Mouse (Mus musculus): Measurements from ENCODE around the gene Olfr1138.

Olfr1138 gene

DNA sequence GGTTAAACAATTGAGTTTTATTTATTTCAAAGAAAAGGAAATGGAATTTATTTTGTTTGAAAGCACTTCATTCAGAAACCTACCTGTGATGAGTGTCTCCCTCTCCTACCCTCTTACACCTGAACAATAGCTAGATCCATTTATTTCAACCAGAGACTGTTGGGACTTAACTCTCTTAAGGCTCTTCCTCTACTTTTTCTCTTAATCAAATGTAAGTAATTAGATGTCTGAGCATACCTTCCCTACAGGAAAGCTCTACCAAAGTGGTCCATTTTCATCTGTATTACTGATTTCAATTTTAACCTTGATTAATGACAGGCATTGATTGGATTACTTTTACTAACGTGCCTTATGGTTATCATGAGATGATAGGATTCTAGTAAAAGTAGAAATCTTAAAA lies at the start of gene Olfr1138:
TSS of gene Olfr1138 (minus strand) at position 101 of the 400 bp plus-strand sequence.
- DNase-seq (ENCODE audit: low read depth in 2 of 2, low spot score in 2 of 2): no peak

DNA sequence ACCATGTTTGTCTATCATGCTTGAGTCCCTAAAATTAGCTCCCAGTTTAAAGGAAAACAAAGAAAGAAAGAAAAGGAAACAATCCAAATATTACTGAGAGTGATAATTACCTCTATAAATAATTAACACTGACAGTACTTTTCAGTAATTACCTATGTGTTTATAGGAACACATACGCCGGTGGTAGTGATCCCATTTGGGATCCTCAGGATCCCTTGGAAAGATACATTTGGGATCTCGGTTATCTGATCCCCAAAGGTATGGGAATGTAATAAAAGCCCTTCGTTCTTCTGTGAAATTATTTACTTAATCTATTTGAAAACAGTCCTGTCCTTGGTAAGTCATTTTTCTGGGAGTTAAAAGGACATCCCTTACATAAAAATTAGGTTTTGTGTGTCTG lies 39.4 kb upstream of the Olfr1138 start, which contains the start of gene Olfr152:
TSS of gene Olfr152 (plus strand) at position 301 of the 400 bp plus-strand sequence.
- no peak for DNase-seq (ENCODE audit: low read depth in 2 of 2, low spot score in 2 of 2)

DNA sequence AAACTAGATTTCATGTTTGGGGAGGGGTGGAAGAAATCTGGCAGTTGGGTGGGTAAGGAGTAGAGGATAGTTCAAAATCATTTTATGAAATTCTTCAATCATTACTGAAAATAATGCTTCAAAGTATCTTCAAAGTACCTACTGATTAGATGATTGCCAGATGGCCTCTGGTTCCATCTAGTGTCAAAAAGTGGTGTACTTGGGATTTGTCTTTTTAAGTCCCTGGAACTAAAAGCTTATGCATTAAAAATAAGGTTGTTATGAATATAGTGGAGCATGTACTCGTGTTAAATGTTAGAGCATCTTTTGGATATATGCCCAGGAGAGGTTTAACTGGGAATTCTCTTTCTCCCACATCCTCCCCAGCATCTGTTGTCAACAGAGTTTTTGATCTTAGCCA lies 36.4 kb upstream of the Olfr1138 start:
- no peak for DNase-seq (ENCODE audit: low read depth in 2 of 2, low spot score in 2 of 2)

DNA sequence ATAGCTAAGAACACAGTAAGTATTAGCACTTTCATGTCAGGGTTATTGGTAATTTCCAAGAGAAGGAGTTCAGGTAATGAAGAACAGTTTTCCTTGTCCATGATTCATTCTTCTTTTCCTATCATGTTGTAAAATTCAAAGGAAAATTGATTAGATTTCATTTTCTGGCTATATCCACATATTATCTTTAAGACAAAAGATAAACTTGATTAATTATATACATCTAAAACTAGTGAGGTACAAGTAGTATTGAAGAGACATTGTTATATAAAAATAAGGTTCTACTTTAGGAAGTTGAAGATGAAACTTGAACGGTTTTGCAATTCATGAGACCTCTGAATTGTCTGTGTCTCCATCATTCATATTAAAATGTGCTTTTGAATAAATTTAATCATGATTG lies 14.1 kb upstream of the Olfr1138 start, which contains the start of gene Olfr1141:
TSS of gene Olfr1141 (minus strand) at position 101 of the 400 bp plus-strand sequence.
- no peak for DNase-seq (ENCODE audit: low read depth in 2 of 2, low spot score in 2 of 2)

DNA sequence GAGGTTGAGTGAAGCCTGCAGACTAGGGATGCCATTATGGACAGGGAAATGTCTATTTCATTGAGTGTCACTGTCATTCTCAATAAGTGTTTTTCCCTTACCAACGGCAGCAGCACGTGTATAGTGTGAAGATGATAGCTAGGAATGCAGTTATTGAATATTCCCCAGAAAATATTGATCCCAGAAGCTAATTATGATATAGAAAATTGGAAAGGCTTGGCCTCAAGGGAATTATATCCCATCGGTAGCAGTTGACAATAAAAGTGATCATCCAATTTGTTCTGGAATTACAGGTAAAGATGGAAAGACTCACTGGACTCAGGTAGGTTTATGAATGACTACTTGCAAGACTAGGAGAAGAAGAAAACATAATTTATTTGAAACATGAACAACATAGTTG lies 3.7 kb upstream of the Olfr1138 start, which contains the start of gene Olfr1140:
TSS of gene Olfr1140 (plus strand) at position 301 of the 400 bp plus-strand sequence.
- no peak for DNase-seq (ENCODE audit: low read depth in 2 of 2, low spot score in 2 of 2)

DNA sequence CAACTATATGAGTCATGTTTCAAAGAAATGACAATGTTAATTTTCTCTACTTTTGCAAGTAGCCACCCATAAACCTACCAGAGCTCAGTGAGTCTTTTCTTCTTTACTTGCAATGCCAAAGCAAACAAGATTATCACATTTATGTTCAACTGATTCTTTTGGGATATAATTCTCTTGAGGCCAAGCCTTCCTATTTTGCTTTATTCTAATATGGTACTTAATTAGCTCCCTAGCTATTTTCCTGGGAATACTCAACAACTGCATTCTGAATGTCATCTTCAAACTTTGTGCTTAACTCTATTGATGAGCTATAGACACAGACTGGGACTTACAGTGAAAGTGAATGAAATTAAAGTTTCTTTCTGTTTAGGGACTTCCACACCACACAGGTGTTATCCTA lies 26.7 kb downstream of the Olfr1138 start, which contains the start of gene Olfr1137:
TSS of gene Olfr1137 (minus strand) at position 101 of the 400 bp plus-strand sequence.
- no peak for DNase-seq (ENCODE audit: low read depth in 2 of 2, low spot score in 2 of 2)

DNA sequence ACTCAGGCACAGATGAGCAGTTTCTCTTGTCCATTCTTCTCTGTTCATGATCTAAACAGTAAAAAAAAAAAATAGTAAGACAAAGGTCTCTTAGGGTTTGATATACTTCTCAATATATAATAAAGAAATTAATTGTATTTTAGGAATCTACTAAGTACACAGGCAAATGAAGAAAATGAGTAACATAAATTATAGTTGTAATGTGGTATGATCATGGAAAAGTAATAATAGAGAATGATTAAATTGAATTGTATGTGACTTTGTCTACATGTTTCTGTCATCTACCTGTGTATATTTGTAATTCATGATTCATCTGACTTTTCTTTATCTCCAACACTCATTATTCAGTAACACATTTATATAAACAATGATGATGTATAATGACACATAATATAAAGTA lies 45.9 kb downstream of the Olfr1138 start, which contains the start of gene Olfr1136:
TSS of gene Olfr1136 (minus strand) at position 101 of the 400 bp plus-strand sequence.
- DNase-seq (ENCODE audit: low read depth in 2 of 2, low spot score in 2 of 2): no peak

Data from CD8-positive naive resting alpha-beta T cell, adult 2 months (primary cell).